Mouse (Mus musculus) cortical plate, adult 2 months (tissue): ENCODE results near the gene Dnmt3a. TPM values are rescaled to one million over a fixed set of nuclear protein-coding genes. Genes with fewer than 3 reads are reported as not detected.

Source experiments
- H3K27ac ChIP-seq: fragments of 200-500 bp; 2 replicates; pipeline ENCODE4 v1.5.1; 2012; ENCODE audit warnings: low read length, control low read depth, inconsistent platforms; ENCODE audit not compliant: insufficient read depth
- H3K4me1 ChIP-seq: fragments of 200-500 bp; 2 replicates; pipeline ENCODE4 v1.6.1; 2011; ENCODE audit warnings: low read length; ENCODE audit not compliant: control insufficient read depth, insufficient read depth
- H3K4me3 ChIP-seq: fragments of 200-500 bp; 2 replicates; pipeline ENCODE4 v1.5.1; 2011; ENCODE audit warnings: mild to moderate bottlenecking, low read length, control low read depth; ENCODE audit not compliant: insufficient read depth
- CTCF ChIP-seq: fragments of 200-500 bp; IDR thresholded peaks from 2 replicates; pipeline ENCODE4 v1.5.1; 2011; ENCODE audit warnings: mild to moderate bottlenecking, control low read depth, low read length; ENCODE audit not compliant: insufficient read depth; ENCODE audit errors: extremely low read depth
- POLR2A ChIP-seq: fragments of 200-500 bp; IDR thresholded peaks from 2 replicates; pipeline ENCODE4 v1.6.1; 2011; ENCODE audit warnings: mild to moderate bottlenecking, low read length, control low read depth; ENCODE audit not compliant: insufficient read depth; ENCODE audit errors: extremely low read depth
- polyA plus RNA-seq: library from polyadenylated mRNA; depleted of rRNA; stranded (reverse); fragments of >200 nt; gene quantifications from 2 replicates; pipeline ENCODE4 v1.2.3, GENCODE M21; 2012

Gene Dnmt3a
- polyA plus RNA-seq, 1 experiment, result 38.3 TPM

DNA sequence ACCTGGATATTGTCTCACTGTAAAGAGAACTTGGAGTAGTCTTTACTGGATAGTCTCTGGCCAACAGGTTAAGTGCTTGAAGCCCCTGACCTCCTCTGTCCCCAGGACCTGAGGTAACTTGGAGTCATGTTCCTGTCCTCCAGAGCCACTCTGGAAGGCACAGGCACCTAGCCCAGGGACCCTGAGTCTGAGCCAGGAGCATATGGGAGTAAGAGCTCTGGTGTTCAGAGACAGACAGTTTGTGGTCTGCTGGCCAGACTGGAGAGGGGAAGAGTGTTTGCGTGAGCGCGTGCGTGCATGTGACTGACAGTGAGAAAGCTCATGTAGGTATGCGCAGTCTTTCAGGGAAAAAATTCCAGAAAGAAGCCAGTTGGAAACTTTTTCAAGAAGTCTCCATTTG lies 64.2 kb downstream of the Dnmt3a start:
- Histone ChIP-seq H3K27ac (no peak overlapping the region), H3K4me3 (no peak overlapping the region), H3K4me1 (peaks cover 20% of the 10 kb centered on the region)
- no peak for TF ChIP-seq POLR2A
- TF ChIP-seq CTCF, result no peak

DNA sequence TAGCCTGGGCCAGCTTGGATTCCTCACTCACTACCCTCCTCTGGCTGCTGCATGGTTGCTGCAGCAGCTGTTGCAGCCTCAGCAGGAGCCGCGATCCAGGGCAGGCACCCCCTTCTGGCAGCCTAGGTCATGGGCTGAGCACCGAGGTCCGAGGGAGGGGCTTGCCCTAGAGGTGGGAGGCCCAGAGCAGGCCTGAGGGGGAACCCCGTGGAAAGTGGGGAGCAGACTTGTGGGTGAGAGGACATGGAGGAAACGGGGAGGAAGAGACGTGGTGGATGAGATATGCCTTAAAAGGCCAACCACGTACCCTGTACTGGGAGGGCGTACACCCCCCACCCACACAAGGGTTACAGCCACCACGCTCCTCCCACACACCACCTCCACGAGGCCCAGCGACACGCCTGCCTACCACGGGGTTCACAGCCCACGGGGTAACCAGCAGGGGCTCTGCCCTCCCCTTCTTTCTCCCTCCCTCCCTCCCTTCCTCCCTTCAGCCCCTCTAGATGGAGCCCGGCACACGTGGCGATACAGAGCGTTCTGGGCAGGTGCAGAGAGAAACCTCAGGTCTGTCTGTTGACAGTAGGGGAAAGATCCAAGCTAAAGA lies 65.2 kb downstream of the Dnmt3a start:
- Histone ChIP-seq H3K27ac (peak overlapping the region; percentile 49), H3K4me3 (no peak overlapping the region), H3K4me1 (peaks cover 20% of the 10 kb centered on the region)
- TF ChIP-seq POLR2A (no peak), CTCF (no peak)

DNA sequence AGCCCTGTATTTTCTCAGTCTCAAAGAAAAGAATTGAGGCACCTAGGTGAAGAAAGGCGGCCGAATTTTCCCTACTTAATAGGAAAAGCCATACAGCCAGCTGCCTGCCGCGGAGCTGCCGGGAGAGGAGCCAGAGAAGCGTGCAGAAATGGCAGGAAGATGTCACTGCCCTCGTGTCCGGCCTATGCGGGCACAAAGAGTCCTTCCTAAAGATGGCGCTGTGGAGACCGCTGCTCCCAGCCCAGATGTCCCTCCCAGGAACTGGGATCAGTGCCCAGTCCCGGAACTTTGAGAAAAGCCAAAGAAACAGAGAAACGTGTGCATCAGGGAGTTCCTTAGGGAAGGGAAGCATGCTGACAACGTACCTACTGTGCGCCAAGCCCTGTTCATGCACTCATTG lies 65.8 kb downstream of the Dnmt3a start:
- Histone ChIP-seq H3K4me1 (peaks cover 18% of the 10 kb centered on the region), H3K27ac (no peak overlapping the region)
- TF ChIP-seq POLR2A, result no peak
- TF ChIP-seq CTCF, result peak; percentile 41

DNA sequence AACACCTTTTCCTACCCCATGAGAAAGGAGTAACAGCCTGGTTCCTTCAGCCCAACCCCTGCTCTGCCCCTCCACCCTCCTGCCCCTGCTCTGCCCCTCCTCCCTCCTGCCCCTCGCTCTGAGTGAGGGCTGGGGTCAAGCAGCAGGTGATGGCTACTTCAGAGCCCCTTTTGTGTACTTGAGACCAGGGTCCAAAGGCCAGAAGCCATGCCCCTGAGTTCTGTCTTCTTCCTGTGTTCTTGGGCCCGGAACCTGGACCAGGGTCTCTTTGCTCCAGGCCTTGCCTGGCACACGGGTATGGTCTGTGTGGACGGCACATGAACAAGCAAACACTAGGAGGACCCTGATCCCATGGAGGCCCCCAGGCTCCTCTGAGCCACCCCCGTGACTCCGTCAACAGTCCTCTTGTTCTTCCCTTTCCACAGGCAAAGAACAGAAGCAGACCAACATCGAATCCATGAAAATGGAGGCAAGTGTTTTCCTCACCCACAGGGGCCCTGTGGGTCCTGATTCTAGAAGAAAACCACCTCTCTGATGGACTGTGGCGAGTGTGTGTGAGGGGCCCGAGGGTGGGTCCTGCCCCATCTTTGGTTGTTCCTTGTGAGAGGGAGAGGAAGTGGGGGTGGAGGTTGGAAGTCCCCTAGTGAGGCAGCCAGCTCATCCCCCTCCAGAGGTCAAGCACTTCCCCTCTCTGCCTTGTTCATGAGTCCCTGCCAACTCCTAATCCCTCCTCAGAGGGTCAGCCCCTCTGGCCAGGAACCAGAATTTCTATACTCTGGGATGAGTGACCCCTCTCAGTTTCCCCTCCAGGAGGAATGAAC lies 66.8 kb downstream of the Dnmt3a start:
- H3K4me1 ChIP-seq, result peaks cover 18% of the 10 kb centered on the region
- no peak overlapping the region; the same call in 1 of the 2 replicates for H3K27ac ChIP-seq
- no peak overlapping the region for H3K4me3 ChIP-seq
- no peak for TF ChIP-seq CTCF
- TF ChIP-seq POLR2A, result no peak

More for the DNA sequence above, 65.8 kb downstream of the Dnmt3a start:
- H3K4me3 ChIP-seq, result no peak overlapping the region

DNA sequence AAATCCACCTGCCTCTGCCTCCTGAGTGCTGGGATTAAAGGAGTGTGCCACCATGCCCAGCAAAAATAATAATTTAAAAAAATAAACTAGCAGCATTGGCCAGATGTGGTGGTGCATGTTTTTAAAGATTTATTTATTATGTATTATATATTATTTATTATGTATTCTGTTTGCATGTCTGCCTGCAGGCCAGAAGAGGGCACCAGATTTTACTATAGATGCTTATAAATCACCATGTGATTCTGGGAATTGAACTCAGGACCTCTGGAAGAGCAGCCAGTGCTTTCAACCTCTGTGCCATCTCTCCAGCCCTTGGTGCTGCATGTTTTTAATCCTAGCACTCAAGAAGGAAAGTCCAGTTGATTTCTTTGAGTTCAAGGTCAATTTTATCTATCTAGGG lies 69.7 kb downstream of the Dnmt3a start:
- no peak overlapping the region for H3K27ac ChIP-seq
- peaks cover 7% of the 10 kb centered on the region for H3K4me1 ChIP-seq
- no peak for TF ChIP-seq CTCF
- TF ChIP-seq POLR2A, result no peak
- H3K4me3 ChIP-seq, result no peak overlapping the region

DNA sequence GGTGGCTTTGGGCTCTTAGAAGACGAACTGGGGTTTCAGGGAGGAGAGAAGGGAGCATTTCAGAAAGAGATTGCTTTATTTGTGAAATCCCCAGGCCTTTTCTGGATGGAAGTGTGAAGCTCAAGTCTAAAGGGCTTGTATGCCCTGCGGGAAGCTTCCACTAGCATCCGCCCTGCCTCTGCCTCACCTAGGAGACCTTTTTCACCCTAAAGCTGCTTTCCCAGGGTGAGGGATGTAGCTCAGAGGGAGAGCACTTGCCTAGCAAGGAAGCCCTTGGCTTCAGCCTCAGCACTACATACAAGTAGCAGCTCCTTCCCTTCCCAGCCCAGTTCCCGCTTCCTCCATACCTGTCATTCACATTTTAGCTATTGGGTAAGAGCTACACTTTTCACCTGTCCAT lies 71.6 kb downstream of the Dnmt3a start:
- TF ChIP-seq POLR2A (no peak), CTCF (no peak)
- Histone ChIP-seq H3K4me1 (peaks cover 12% of the 10 kb centered on the region), H3K4me3 (no peak overlapping the region), H3K27ac (no peak overlapping the region)

DNA sequence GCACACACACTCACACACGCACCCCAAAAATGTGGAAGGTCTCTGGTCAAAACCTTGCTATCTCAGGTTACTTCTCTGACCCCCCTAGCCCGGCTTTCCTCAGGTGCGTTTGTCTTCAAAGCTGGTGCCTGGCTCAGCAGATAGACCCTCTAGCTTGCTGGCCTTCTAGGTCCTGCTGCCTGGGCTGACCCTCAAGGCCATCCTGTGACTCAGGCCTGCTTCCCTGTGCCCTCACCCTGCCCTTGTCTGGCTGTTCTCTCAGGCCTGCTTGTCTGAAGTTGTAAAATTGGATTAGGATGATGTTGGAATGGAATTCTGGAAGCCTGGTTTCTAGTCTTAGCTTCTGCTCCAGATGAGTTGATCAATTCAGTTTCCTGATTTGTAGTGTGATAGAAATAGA lies 75.7 kb downstream of the Dnmt3a start:
- TF ChIP-seq CTCF (no peak), POLR2A (no peak)
- Histone ChIP-seq H3K4me1 (peaks cover 16% of the 10 kb centered on the region), H3K27ac (no peak overlapping the region), H3K4me3 (no peak overlapping the region)

DNA sequence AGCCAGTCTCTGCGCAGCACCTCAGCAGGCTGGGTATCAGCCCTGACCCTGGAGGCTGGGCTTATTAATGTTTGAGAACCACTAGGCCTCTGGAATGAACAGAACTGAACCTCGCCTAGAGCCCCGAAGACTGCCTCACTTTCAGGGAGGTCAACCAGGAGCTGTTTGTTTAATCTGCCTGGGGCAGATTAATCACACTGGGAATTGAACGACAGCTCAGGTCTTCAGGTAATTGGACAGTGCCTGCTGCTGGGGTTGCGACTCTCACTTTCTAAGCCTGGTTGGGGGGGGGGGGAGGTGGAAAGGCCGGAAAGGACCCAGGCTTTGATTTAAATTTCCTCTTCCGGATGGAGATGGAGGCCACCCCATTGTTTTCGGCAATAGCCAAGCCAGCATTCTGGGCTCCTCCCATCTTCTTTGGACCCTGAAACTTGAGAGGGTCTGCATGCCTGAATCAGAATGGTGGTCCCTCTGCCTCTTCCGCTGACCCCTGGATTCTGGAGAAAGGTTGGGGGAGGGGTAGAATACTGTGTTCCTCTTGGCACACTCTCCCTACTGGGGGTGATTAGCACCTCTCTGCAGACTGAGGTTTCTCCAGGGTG lies 79.2 kb downstream of the Dnmt3a start:
- Histone ChIP-seq H3K4me1 (peaks cover 26% of the 10 kb centered on the region), H3K27ac (0 out of 2 replicates have a peak overlapping the region, but pooled peaks have one; percentile 1), H3K4me3 (no peak overlapping the region)
- TF ChIP-seq POLR2A (no peak), CTCF (no peak)

DNA sequence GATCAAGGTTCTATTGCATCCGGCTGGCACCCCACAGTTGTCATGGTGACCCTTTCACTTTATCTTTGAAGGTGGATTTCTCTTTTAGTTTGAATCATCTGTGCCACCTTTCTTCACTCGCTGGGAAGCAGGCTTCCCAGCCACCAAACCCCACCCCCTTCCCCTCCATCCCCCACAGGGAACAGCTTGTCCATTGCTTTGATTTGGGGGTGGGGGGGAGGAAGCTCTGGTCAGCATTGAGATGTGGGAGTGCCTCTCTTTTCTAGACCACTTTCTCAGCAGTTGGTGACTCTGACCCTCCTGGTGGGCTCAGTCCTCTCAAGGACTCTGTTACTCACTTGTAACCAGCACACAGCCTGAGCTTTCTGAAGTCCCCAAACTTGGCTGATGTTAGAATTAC lies 80.8 kb downstream of the Dnmt3a start:
- Histone ChIP-seq H3K27ac (no peak overlapping the region), H3K4me3 (no peak overlapping the region), H3K4me1 (peaks cover 22% of the 10 kb centered on the region)
- TF ChIP-seq POLR2A (no peak), CTCF (no peak)
